Mouse (Mus musculus) layer of hippocampus, postnatal 10 days (tissue): ENCODE measurements at regions not wholly inside any gene's neighbourhood (a gene's known extent, or its start where the extent isn't known, plus 50 kb on each side); places are given as distances from the start of the nearest gene placed in this dataset.
"Not testable (repeated sequence)": the region's sequence is repeated elsewhere in the genome, so short reads cannot be mapped to it uniquely, and the experiment has no call there.

Experiments used
- DNase-seq, 2 experiments: peaks; one replicate each; pipeline ENCODE4 v3.0.0; 2021; ENCODE audit warnings: low spot score in 2 of 2

- no peak for DNase-seq
Observed at GRCm38 (mm10) chr12:65325347-65325746, 100.0 kb downstream of the Wdr20rt start.

GRCm38 (mm10) chr12:65328532-65328931, 103.2 kb downstream of the Wdr20rt start:
- no peak for DNase-seq

- no peak for DNase-seq
Observed at GRCm38 (mm10) chr12:65329678-65330077, 104.4 kb downstream of the Wdr20rt start.

- no peak for DNase-seq
Observed at GRCm38 (mm10) chr12:65340009-65340408, 114.7 kb downstream of the Wdr20rt start.

- DNase-seq: no peak
Observed at GRCm38 (mm10) chr12:65347251-65347650, 121.9 kb downstream of the Wdr20rt start.

- DNase-seq: no peak
Observed at GRCm38 (mm10) chr12:65349535-65349934, 124.2 kb downstream of the Wdr20rt start.

GRCm38 (mm10) chr12:65364179-65364578, 138.9 kb downstream of the Wdr20rt start:
- DNase-seq: no peak

GRCm38 (mm10) chr12:65367334-65367733, 142.0 kb downstream of the Wdr20rt start:
- no peak for DNase-seq

GRCm38 (mm10) chr12:65367866-65368419, 142.6 kb downstream of the Wdr20rt start:
- no peak for DNase-seq

GRCm38 (mm10) chr12:65371650-65372049, 146.3 kb downstream of the Wdr20rt start:
- DNase-seq: no peak

GRCm38 (mm10) chr12:65379321-65379720, 154.0 kb downstream of the Wdr20rt start:
- DNase-seq: no peak

- no peak for DNase-seq
Observed at GRCm38 (mm10) chr12:65382118-65382791, 156.9 kb downstream of the Wdr20rt start.

- not testable (repeated sequence) for DNase-seq
Observed at GRCm38 (mm10) chr12:65382796-65383195, 157.5 kb downstream of the Wdr20rt start.

- DNase-seq: no peak
Observed at GRCm38 (mm10) chr12:65386005-65386645, 160.8 kb downstream of the Wdr20rt start.

GRCm38 (mm10) chr12:65387042-65387441, 161.7 kb downstream of the Wdr20rt start:
- DNase-seq: no peak

GRCm38 (mm10) chr12:65389512-65389911, 164.2 kb downstream of the Wdr20rt start:
- DNase-seq: no peak

GRCm38 (mm10) chr12:65390330-65390729, 165.0 kb downstream of the Wdr20rt start:
- DNase-seq: no peak

- peak; percentile 59 to 75 for DNase-seq
Observed at GRCm38 (mm10) chr12:65401728-65402419, 176.6 kb downstream of the Wdr20rt start.

GRCm38 (mm10) chr12:65403124-65403523, 177.8 kb downstream of the Wdr20rt start:
- DNase-seq: no peak

- no peak for DNase-seq
Observed at GRCm38 (mm10) chr12:65413034-65413700, 187.8 kb downstream of the Wdr20rt start.

- no peak for DNase-seq
Observed at GRCm38 (mm10) chr12:65414393-65414792, 189.1 kb downstream of the Wdr20rt start.
